8 mouse cellular contexts compared by ENCODE assay signal in genomic region chr9:67699846-67700579, GRCm38 (mm10). TPM values are rescaled to one million over a fixed set of nuclear protein-coding genes. Genes with fewer than 3 reads are reported as not detected.
A peak's percentile ranks its signal among the peaks of the same experiment; 100 is the strongest.
DNase-seq lines count a peak whose midpoint lies in the region; ATAC-seq lines count a peak whose summit lies in the region.

No protein-coding gene starts in this region.

- peak overlapping the region; percentile 75 for H3K9ac ChIP-seq in hindbrain, embryonic 16.5 days (ENCODE audit: low read depth, low read length)
- no peak overlapping the region for H3K9ac ChIP-seq in liver, embryonic 12.5 days

- peak; percentile 26 to 33 for DNase-seq in layer of hippocampus, postnatal 10 days (ENCODE audit: low spot score in 2 of 2)
- no peak for DNase-seq in layer of hippocampus, adult 9-10 months (ENCODE audit: low spot score)
- DNase-seq in gastrocnemius, postnatal 36 days = peak; percentile 23 to 34
- peak; percentile 49 for DNase-seq in neural tube, embryonic 10.5 days (ENCODE audit: extremely low spot score, low spot score)

- peak overlapping the region; percentile 89 for H3K4me2 ChIP-seq in hindbrain, embryonic 16.5 days (ENCODE audit: low read length)
- peak overlapping the region; percentile 56 for H3K4me2 ChIP-seq in liver, embryonic 12.5 days

- ATAC-seq in common myeloid progenitor, adult 5-6 weeks (replicated peaks; ENCODE audit: low read depth, poor library complexity, severe bottlenecking) = peak; percentile 91
- ATAC-seq in hindbrain, embryonic 16.5 days = peak; percentile 77
- ATAC-seq in liver, embryonic 12.5 days = no peak
- ATAC-seq in CD4-positive, CD25-positive, alpha-beta regulatory T cell, adult 4 months = no peak

- H3K36me3 ChIP-seq in hindbrain, embryonic 16.5 days (ENCODE audit: control insufficient read depth, insufficient read depth, low read length) = no peaks in the 10 kb centered on the region
- H3K36me3 ChIP-seq in liver, embryonic 12.5 days = no peaks in the 10 kb centered on the region

- peak overlapping the region; percentile 41 for H3K4me3 ChIP-seq in hindbrain, embryonic 16.5 days (ENCODE audit: low read length)
- peak overlapping the region; percentile 35; the same call in 1 of the 2 replicates for H3K4me3 ChIP-seq in liver, embryonic 12.5 days

- peak overlapping the region; percentile 59 for H3K27ac ChIP-seq in hindbrain, embryonic 16.5 days (ENCODE audit: low read depth, low read length)
- H3K27ac ChIP-seq in liver, embryonic 12.5 days = no peak overlapping the region

- H3K27me3 ChIP-seq in hindbrain, embryonic 16.5 days (replicated peaks; ENCODE audit: control insufficient read depth, insufficient read depth, low read length) = no peaks in the 10 kb centered on the region
- peaks cover 20% of the 10 kb centered on the region for H3K27me3 ChIP-seq in liver, embryonic 12.5 days (replicated peaks)

- peaks cover 4% of the 10 kb centered on the region for H3K4me1 ChIP-seq in hindbrain, embryonic 16.5 days (ENCODE audit: control insufficient read depth, insufficient read depth, low read depth, low read length)
- no peaks in the 10 kb centered on the region for H3K4me1 ChIP-seq in liver, embryonic 12.5 days

- intact Hi-C loops in gastrocnemius, postnatal 36 days (cut with DNase I) = loop anchor here (10.0 kb wide), 1 partner anchor 275 kb away; no protein-coding TSS in a partner anchor

- no peaks in the 10 kb centered on the region for H3K9me3 ChIP-seq in hindbrain, embryonic 16.5 days (ENCODE audit: control insufficient read depth, low read length)
- no peaks in the 10 kb centered on the region for H3K9me3 ChIP-seq in liver, embryonic 12.5 days (replicated peaks)

- WGBS in hindbrain, embryonic 16.5 days = 22% methylated on average over 27 of the region's 35 CpGs
- 15% methylated on average over 35 of the region's 35 CpGs for WGBS in liver, embryonic 12.5 days (ENCODE audit: insufficient replicate concordance)

RNA-seq across cellular contexts. Expression of gene C2cd4b, which starts 59.2 kb away (rescaled TPM):
- total RNA-seq in layer of hippocampus, postnatal 10 days (2021) = 1 to 10 TPM; 2.0 to 2.3 TPM
- total RNA-seq in common myeloid progenitor, adult 5-6 weeks (2017) = not detected in 2 replicates
- total RNA-seq in gastrocnemius, postnatal 36 days (2021) = not detected
- 0.34 and 0.39 TPM in 2 replicates for polyA plus RNA-seq in hindbrain, embryonic 16.5 days (2015; fragmentation: Nextera tagmentation; extraction: Ambion mirVana)
- 0.12 TPM in 1 of 2 replicates, not detected in the other for polyA plus RNA-seq in liver, embryonic 12.5 days (2016; fragmentation: Nextera tagmentation; extraction: Ambion mirVana)
- polyA plus RNA-seq in CD4-positive, CD25-positive, alpha-beta regulatory T cell, adult 4 months (2017; shearing (Covaris generic)) = not detected

Comparison
In these comparisons a context has a peak if more than half of its experiments do, and no peak if none do; other contexts are left out.
1. ATAC-seq: peak in common myeloid progenitor, adult 5-6 weeks (single experiment) and hindbrain, embryonic 16.5 days (single experiment); none in liver, embryonic 12.5 days (single experiment) and CD4-positive, CD25-positive, alpha-beta regulatory T cell, adult 4 months (single experiment).